Mouse (Mus musculus) urinary bladder, adult 2 months (tissue): ENCODE results near the gene Gm28635. TPM values are rescaled to one million over a fixed set of nuclear protein-coding genes. Genes with fewer than 3 reads are reported as not detected.
A peak's percentile ranks its signal among the peaks of the same experiment; 100 is the strongest.
"Not testable (repeated sequence)": the region's sequence is repeated elsewhere in the genome, so short reads cannot be mapped to it uniquely, and the experiment has no call there.

Experiments
- DNase-seq: peaks from one replicate; pipeline ENCODE4 v3.0.0; 2022; ENCODE audit warnings: low spot score
- polyA plus RNA-seq: library from polyadenylated mRNA; depleted of rRNA; stranded (reverse); fragments of >200 nt; gene quantifications from 2 replicates; pipeline ENCODE4 v1.2.3, GENCODE M21; 2012

Gene Gm28635
- polyA plus RNA-seq, 1 experiment = not detected

- DNase-seq = no peak
Observed at GRCm38 (mm10) chr2:84688080-84688844, 10.4 kb upstream of the Gm28635 start.

- no peak for DNase-seq
Observed at GRCm38 (mm10) chr2:84682605-84683183, 4.9 kb upstream of the Gm28635 start.

- no peak for DNase-seq
Observed at GRCm38 (mm10) chr2:84679016-84679415, 1.2 kb upstream of the Gm28635 start, which contains the start of gene Tmx2. Tmx2 (minus strand) TSS chr2:84679140.

GRCm38 (mm10) chr2:84677270-84677967, 422 bp downstream of the Gm28635 start:
- DNase-seq = no peak

DNA sequence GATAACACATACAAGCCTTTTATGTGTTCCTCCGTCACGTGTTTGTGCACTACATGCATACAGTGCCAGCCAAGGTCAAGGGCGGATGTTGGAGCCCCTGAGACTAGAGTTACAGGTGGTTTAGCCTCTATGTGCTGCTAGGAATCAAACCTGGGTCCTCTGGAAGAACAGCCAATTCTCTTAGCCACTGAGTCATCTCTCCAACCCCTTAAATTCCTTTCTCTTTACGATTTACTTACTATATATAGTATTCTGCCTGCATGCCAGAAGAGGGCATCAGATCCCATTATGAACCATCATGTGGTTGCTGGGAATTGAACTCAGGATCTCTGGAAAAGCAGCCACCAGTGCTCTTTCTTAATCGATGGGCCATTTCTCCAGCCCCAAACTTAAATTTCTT, 6.3 kb downstream of the Gm28635 start:
- DNase-seq = not testable (repeated sequence)

GRCm38 (mm10) chr2:84670569-84670933, 7.3 kb downstream of the Gm28635 start, which contains the start of gene Selenoh:
Selenoh (minus strand) TSS chr2:84670770.
- DNase-seq = peak; percentile 52

DNA sequence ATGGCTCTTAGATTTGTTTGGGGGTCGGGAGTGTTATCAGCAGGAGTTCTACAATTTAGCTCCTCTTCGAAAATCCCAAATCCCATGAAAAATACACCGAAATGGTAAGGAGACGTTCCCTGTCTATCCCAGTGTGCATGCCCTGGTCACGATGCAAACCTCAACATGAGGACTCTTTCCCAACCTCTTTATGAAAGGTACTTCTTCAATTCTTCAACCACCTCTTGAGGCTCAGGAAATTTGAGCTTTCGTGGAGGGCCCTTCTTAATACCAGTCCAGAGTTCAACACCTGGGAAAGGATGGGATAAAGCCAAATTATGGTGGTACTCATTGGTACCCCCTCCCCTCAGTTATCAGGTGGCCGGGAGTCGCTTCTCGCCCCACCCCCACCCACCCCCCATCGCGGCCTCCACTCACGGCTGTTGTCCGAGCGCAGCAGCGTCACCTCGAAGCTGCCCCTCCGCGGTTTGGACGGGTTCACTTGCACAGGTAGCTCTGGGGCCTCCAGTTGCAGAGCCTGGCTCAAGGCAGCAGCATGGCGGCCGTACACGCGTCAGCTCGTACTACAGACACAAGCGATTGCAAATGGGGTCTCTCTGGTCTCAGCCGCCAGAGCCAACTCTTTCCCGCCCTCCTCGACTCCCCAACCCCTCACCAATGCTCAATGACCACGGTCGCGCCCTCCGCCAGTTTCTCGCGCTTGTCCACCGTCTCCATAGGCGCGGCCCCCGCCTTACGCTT, 7.8 kb downstream of the Gm28635 start:
- DNase-seq = peak; percentile 33

- no peak for DNase-seq
Observed at GRCm38 (mm10) chr2:84666081-84666480, 11.8 kb downstream of the Gm28635 start.

- no peak for DNase-seq
Observed at GRCm38 (mm10) chr2:84662866-84663265, 15.0 kb downstream of the Gm28635 start.

DNA sequence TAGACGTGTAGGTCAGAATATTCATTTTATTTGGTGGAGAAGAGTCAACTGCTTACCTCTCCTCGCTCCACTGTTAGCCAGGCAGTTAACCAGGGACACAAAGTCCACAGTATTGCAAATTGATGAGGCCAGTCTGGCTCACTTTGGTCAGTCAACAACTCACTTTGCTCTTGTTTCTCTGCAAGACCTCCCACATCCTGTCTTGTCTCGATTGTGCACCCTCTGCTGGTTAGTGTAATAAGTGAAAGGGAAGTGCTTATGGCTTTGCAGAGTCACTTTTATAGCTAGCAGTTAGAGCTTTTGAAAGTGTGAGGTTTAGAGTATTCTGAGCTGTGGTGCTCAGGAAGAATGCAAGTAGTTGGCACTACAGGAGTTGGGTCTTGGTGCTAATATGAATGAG, 17.6 kb downstream of the Gm28635 start:
- no peak for DNase-seq

DNA sequence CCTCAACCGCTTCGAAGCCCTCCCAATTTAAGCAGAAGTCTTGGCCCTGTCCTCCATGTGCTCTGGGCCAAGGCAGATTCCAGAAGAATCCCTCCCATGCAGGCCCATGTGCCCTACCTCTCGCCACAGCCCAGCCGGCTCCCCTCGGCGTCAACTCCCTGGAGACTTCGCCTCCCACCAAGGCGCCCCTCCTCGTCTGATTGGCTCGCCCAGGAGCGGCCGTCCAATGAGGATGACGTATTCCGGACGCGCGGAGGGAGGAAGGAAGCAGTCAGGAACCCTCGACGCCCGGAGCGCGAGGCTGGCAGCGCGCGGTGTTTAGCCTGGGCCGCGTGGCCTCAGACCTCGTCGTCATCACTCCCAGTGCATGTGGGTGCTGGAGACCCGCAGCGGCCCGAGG, 19.0 kb downstream of the Gm28635 start, which contains the start of gene Btbd18:
Btbd18 (plus strand) TSS at position 274 of the 400 bp plus-strand sequence.
- no peak for DNase-seq

DNA sequence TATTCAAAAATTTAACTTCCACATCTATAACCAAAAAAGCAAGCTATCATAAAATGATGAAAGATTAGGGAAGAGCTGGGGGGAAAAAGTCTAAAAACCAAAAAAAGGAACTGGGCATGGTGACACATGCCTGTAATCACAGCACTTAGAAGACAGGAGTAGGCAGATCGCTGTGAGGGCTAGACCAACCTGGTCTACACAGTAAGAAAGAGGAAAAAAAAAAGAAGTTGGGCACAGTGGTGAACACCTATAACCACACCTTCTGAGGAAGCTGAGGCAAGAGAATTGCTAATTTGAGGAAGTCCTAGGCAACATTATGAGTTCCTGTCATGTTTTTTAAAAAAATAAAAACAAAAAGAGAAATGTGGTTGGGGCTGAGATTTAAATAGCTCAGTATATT, 22.0 kb downstream of the Gm28635 start:
- DNase-seq = no peak

DNA sequence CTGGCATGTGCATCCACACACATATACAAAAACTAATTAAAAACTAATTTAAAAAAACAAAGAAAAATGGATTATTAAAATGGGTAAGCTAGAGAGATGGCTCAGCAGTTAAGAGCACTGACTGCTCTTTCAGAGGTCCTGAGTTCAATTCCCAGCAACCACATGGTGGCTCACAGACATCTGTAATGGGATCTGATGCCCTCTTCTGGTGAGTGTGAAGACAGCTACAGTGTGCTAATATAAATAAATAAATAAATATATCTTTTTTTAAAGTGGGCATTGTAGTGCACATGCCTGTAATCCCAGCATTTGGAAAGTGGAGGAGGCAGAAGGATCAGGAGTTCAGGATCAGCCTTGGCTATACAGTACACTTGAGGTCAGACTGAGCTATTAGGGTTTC, 24.5 kb downstream of the Gm28635 start:
- DNase-seq = no peak

DNA sequence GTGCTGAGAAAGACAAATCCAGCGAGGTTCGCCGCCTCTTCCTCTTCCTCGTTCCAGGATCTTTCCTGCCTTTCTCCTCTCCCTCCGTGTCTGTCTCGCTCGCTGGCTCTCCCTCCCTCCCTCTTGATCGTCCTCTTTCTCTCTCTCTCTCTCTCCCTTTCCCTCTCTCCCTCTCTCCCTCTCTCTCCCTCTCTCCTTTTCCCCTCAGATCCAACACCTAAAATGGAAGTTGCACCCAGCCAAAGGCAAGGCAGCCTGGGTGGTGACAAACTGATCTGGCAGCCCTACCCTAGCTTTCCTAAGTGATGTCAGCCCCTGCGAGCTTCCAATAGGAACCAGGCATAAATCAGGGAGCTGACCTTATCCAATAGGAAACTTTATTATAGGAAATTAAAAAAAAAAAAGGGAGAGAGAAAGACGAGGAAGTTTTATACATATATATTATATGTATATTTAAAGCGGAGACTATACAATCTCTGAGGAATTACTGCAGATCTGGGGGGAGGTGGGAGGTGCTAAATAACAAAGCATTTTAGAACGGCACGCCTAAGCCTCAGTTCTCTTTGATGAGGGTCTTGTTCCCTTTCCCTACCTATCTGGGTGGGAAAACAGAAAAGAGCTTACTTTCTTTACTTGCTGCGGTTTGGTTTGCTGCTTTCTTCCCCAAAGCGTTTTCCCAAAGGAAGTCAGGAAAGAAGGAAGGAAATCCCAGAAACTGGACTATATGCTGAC, 27.2 kb downstream of the Gm28635 start, which contains the start of gene Ctnnd1:
Ctnnd1 (minus strand) TSS at position 302 of the 732 bp plus-strand sequence.
- peak; percentile 63 for DNase-seq

- DNase-seq = no peak
Observed at GRCm38 (mm10) chr2:84649674-84650073, 28.2 kb downstream of the Gm28635 start.

DNA sequence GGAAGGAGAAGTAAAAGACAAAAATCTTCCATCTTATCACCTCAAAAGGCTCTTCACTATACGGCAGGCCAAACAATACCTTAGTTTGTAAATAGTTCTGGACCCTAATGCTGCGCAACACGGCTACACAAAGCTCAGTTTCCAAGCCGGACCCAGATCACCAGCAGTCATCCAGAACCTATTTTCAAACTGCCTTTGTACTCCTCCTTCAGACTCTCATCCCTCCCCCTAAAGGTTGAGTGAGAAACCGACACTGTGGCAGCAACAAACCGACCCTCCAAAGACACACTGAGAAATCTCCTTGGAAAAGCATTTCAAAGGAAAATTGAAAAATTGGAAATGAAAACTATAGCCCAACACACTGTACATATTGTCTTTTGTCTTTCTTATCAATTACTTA, 29.5 kb downstream of the Gm28635 start:
- DNase-seq = no peak

- DNase-seq = no peak
Observed at GRCm38 (mm10) chr2:84647051-84647568, 30.7 kb downstream of the Gm28635 start.

- DNase-seq = no peak
Observed at GRCm38 (mm10) chr2:84646138-84646537, 31.7 kb downstream of the Gm28635 start.

GRCm38 (mm10) chr2:84640833-84641232, 37.0 kb downstream of the Gm28635 start:
- no peak for DNase-seq

GRCm38 (mm10) chr2:84638428-84639220, 39.2 kb downstream of the Gm28635 start:
- no peak for DNase-seq
